Mouse (Mus musculus): Measurements from ENCODE around the gene Ssbp3. TPM values are rescaled to one million over a fixed set of nuclear protein-coding genes. Genes with fewer than 3 reads are reported as not detected.

Ssbp3 gene
- total and polyA plus RNA-seq, 3 experiments = 30.5 to 242 (median 116) TPM

DNA sequence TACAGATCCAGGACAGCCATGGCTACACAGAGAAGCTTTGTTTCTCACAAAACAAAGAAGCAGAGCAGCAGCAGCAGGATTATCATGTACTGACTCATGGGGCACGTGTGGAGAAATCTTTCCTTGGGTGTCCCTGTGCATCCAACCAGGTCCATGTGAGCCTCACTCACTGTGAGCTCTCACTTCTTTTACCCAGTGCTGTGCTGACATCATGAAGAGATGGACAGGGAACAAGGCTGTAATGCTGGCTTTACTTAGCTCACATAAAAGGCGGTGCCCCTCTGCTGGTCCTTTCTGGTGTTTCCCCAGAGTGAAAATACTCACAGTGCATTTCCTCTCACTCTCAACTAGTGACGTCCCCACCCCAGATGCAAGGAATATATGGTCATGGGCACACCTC, 111.0 kb downstream of the Ssbp3 start:
- TF ChIP-seq ZC3H11A (IDR thresholded peaks at IDR 0.05; ENCODE audit: low read depth, low read length) = no peak
- TF ChIP-seq MAZ (IDR thresholded peaks at IDR 0.05; ENCODE audit: low read depth, low read length) = no peak
- TF ChIP-seq JUND (IDR thresholded peaks at IDR 0.05; ENCODE audit: low read depth, low read length) = no peak
- TF ChIP-seq BHLHE40 (IDR thresholded peaks at IDR 0.05; ENCODE audit: borderline replicate concordance, low read depth, low read length) = no peak
- Histone ChIP-seq H3K36me3 (ENCODE audit: control insufficient read depth in 1 of 2, insufficient read depth in 2 of 2, low read length in 2 of 2) (peaks cover 0 to 4% of the 10 kb centered on the region in 2 experiments; a peak in 1 of 4 replicates), H3K27me3 (ENCODE audit: control insufficient read depth in 1 of 2, insufficient read depth in 2 of 2, low read length in 2 of 2) (no peaks in the 10 kb centered on the region)

DNA sequence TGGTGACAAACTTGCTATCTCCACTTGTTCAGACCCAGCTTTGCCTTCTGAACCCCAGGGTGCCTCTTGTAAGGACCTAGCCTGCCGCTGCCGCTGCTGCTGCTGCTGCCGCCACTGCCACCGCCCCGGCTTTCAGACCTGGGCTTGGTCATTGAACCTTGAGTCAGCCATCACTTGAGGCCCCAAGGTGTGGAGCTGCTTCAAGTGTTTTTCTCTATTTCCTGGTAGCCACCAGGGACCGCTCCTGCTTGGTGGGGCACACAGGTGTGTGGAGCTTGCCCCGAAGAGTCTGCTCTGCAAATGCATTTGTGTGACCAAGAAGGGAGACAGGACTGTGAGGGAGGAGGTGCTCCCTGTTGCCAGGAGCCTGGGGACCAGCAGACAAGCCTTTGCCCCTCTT, 114.4 kb downstream of the Ssbp3 start:
- Histone ChIP-seq H3K4me1 (ENCODE audit: control insufficient read depth in 1 of 2, insufficient read depth in 2 of 2, low read length in 2 of 2) (no peaks in the 10 kb centered on the region), H3K79me2 (ENCODE audit: control insufficient read depth, insufficient read depth, low read length, poor library complexity) (0 out of 2 replicates have a peak, but pooled peaks cover 1% of the 10 kb centered on the region), H3K9ac (ENCODE audit: control insufficient read depth, low read depth, low read length, poor library complexity, severe bottlenecking) (no peak overlapping the region), H3K36me3 (ENCODE audit: control insufficient read depth in 1 of 2, insufficient read depth in 2 of 2, low read length in 2 of 2) (peaks cover 0 to 4% of the 10 kb centered on the region in 2 experiments; a peak in 2 of 4 replicates), H3K9me3 (replicated peaks; ENCODE audit: insufficient read depth, low read length) (no peaks in the 10 kb centered on the region), H3K27ac (ENCODE audit: control insufficient read depth, low read depth, low read length) (no peak overlapping the region), H3K27me3 (ENCODE audit: control insufficient read depth in 1 of 2, insufficient read depth in 2 of 2, low read length in 2 of 2) (no peaks in the 10 kb centered on the region), H3K4me3 (ENCODE audit: control insufficient read depth in 1 of 2, insufficient read depth in 1 of 2, low read depth in 2 of 2, low read length in 2 of 2) (no peak overlapping the region)
- no peak for TF ChIP-seq POLR2AphosphoS5 (IDR thresholded peaks at IDR 0.05; ENCODE audit: borderline replicate concordance, low read depth, low read length)
- TF ChIP-seq USF1 (IDR thresholded peaks at IDR 0.05; ENCODE audit: low read depth, low read length) = no peak
- TF ChIP-seq POLR2A (IDR thresholded peaks at IDR 0.05; ENCODE audit: control insufficient read depth in 1 of 2, insufficient read depth in 1 of 2, low read depth in 1 of 2, low read length in 2 of 2, poor library complexity in 1 of 2) = no peak
- no peak for DNase-seq (ENCODE audit: low read depth, low spot score)

More for the DNA sequence above, 111.0 kb downstream of the Ssbp3 start:
- Histone ChIP-seq H3K4me1 (ENCODE audit: control insufficient read depth in 1 of 2, insufficient read depth in 2 of 2, low read length in 2 of 2) (no peaks in the 10 kb centered on the region), H3K9me3 (replicated peaks; ENCODE audit: insufficient read depth, low read length) (no peaks in the 10 kb centered on the region), H3K79me2 (ENCODE audit: control insufficient read depth, insufficient read depth, low read length, poor library complexity) (0 out of 2 replicates have a peak, but pooled peaks cover 1% of the 10 kb centered on the region), H3K4me3 (ENCODE audit: control insufficient read depth in 1 of 2, insufficient read depth in 1 of 2, low read depth in 2 of 2, low read length in 2 of 2) (no peak overlapping the region), H3K27ac (ENCODE audit: control insufficient read depth, low read depth, low read length) (no peak overlapping the region), H3K9ac (ENCODE audit: control insufficient read depth, low read depth, low read length, poor library complexity, severe bottlenecking) (no peak overlapping the region)
- DNase-seq (ENCODE audit: low read depth, low spot score) = no peak

DNA sequence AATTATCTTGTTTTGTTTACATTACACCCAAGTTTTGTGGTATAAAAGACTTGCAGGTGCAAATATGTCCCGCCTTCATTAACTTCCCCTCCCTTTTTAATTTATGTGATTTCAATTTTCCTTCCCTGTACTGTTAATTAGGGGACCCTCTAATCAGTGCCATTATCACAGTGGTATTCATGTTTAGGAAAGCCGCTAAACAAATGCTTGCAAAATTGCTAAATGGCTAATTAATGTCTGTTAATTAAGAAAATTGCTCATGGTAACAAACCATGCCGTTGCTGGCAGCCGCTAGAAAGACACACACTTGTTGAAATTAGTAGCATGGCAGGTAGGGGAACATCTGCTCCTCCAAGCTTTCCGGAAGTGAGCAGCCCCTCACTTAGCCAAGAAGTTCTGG, 114.9 kb downstream of the Ssbp3 start:
- peaks cover 0 to 4% of the 10 kb centered on the region in 2 experiments; a peak in 2 of 4 replicates for H3K36me3 ChIP-seq (ENCODE audit: control insufficient read depth in 1 of 2, insufficient read depth in 2 of 2, low read length in 2 of 2)
- no peaks in the 10 kb centered on the region for H3K27me3 ChIP-seq (ENCODE audit: control insufficient read depth in 1 of 2, insufficient read depth in 2 of 2, low read length in 2 of 2)
- no peak overlapping the region for H3K4me3 ChIP-seq (ENCODE audit: control insufficient read depth in 1 of 2, insufficient read depth in 1 of 2, low read depth in 2 of 2, low read length in 2 of 2)
- H3K9ac ChIP-seq (ENCODE audit: control insufficient read depth, low read depth, low read length, poor library complexity, severe bottlenecking) = no peak overlapping the region
- no peak for DNase-seq (ENCODE audit: low read depth, low spot score)
- 0 out of 2 replicates have a peak, but pooled peaks cover 1% of the 10 kb centered on the region for H3K79me2 ChIP-seq (ENCODE audit: control insufficient read depth, insufficient read depth, low read length, poor library complexity)
- H3K4me1 ChIP-seq (ENCODE audit: control insufficient read depth in 1 of 2, insufficient read depth in 2 of 2, low read length in 2 of 2) = no peaks in the 10 kb centered on the region
- no peak overlapping the region for H3K27ac ChIP-seq (ENCODE audit: control insufficient read depth, low read depth, low read length)
- no peaks in the 10 kb centered on the region for H3K9me3 ChIP-seq (replicated peaks; ENCODE audit: insufficient read depth, low read length)
- TF ChIP-seq SMC3 (IDR thresholded peaks at IDR 0.05; ENCODE audit: low read depth, low read length) = no peak
- no peak for TF ChIP-seq CHD2 (IDR thresholded peaks at IDR 0.05; ENCODE audit: low read length)
- TF ChIP-seq TCF12 (IDR thresholded peaks at IDR 0.05; ENCODE audit: low read depth, low read length) = no peak
- TF ChIP-seq RCOR1 (IDR thresholded peaks at IDR 0.05; ENCODE audit: low read depth, low read length) = no peak
- TF ChIP-seq ZC3H11A (IDR thresholded peaks at IDR 0.05; ENCODE audit: low read depth, low read length) = no peak
- no peak for TF ChIP-seq NRF1 (IDR thresholded peaks at IDR 0.05; ENCODE audit: insufficient read depth, low read depth, low read length, poor library complexity, severe bottlenecking)
- TF ChIP-seq MAFK (IDR thresholded peaks at IDR 0.05; ENCODE audit: borderline replicate concordance, low read depth, low read length) = no peak
- TF ChIP-seq GATA1 (IDR thresholded peaks at IDR 0.05; ENCODE audit: low read depth, low read length) = no peak
- no peak for TF ChIP-seq ZNF384 (IDR thresholded peaks at IDR 0.05; ENCODE audit: low read depth, low read length)

All from MEL (cell line).